Mouse (Mus musculus): ENCODE measurements at regions not wholly inside any gene's neighbourhood (a gene's known extent, or its start where the extent isn't known, plus 50 kb on each side); places are given as distances from the start of the nearest gene placed in this dataset.

GRCm38 (mm10) chr7:111420698-111421097 is 337.9 kb upstream of the Eif4g2 start:
- DNase-seq (ENCODE audit: inconsistent ontology term): no peak

GRCm38 (mm10) chr7:111417735-111418134 is 334.9 kb upstream of the Eif4g2 start:
- no peak for DNase-seq (ENCODE audit: inconsistent ontology term)

- peak; percentile 72 for DNase-seq (ENCODE audit: inconsistent ontology term)
These were observed 333.2 kb upstream of the Eif4g2 start for GRCm38 (mm10) chr7:111416061-111416460.

- DNase-seq (ENCODE audit: inconsistent ontology term): no peak
These were observed 330.9 kb upstream of the Eif4g2 start for GRCm38 (mm10) chr7:111413745-111414144.

GRCm38 (mm10) chr7:111412957-111413356 is 330.1 kb upstream of the Eif4g2 start:
- no peak for DNase-seq (ENCODE audit: inconsistent ontology term)

GRCm38 (mm10) chr7:111411386-111411960 is 328.6 kb upstream of the Eif4g2 start:
- no peak for DNase-seq (ENCODE audit: inconsistent ontology term)

- DNase-seq (ENCODE audit: inconsistent ontology term): no peak
These were observed 313.1 kb upstream of the Eif4g2 start for GRCm38 (mm10) chr7:111395972-111396371.

- peak; percentile 46 for DNase-seq (ENCODE audit: inconsistent ontology term)
These were observed 312.3 kb upstream of the Eif4g2 start for GRCm38 (mm10) chr7:111395111-111395510.

GRCm38 (mm10) chr7:111393846-111394245 is 311.0 kb upstream of the Eif4g2 start:
- peak; percentile 76 for DNase-seq (ENCODE audit: inconsistent ontology term)

- DNase-seq (ENCODE audit: inconsistent ontology term): no peak
These were observed 306.9 kb upstream of the Eif4g2 start for GRCm38 (mm10) chr7:111389690-111390089.

GRCm38 (mm10) chr7:111374534-111374933 is 291.7 kb upstream of the Eif4g2 start:
- DNase-seq (ENCODE audit: inconsistent ontology term): no peak

GRCm38 (mm10) chr7:111373380-111374173 is 290.7 kb upstream of the Eif4g2 start:
- DNase-seq (ENCODE audit: inconsistent ontology term): no peak

- peak; percentile 34 for DNase-seq (ENCODE audit: inconsistent ontology term)
These were observed 287.6 kb upstream of the Eif4g2 start for GRCm38 (mm10) chr7:111370421-111370887.

- no peak for DNase-seq (ENCODE audit: inconsistent ontology term)
These were observed 285.6 kb upstream of the Eif4g2 start for GRCm38 (mm10) chr7:111368296-111369004.

- DNase-seq (ENCODE audit: inconsistent ontology term): peak; percentile 77
These were observed 284.3 kb upstream of the Eif4g2 start for GRCm38 (mm10) chr7:111366951-111367653.

- no peak for DNase-seq (ENCODE audit: inconsistent ontology term)
These were observed 282.6 kb upstream of the Eif4g2 start for GRCm38 (mm10) chr7:111365384-111365783.

- no peak for DNase-seq (ENCODE audit: inconsistent ontology term)
These were observed 280.4 kb upstream of the Eif4g2 start for GRCm38 (mm10) chr7:111363206-111363605.

GRCm38 (mm10) chr7:111362646-111363045 is 279.8 kb upstream of the Eif4g2 start:
- DNase-seq (ENCODE audit: inconsistent ontology term): no peak

GRCm38 (mm10) chr7:111355088-111355656 is 272.3 kb upstream of the Eif4g2 start:
- peak; percentile 50 for DNase-seq (ENCODE audit: inconsistent ontology term)

- no peak for DNase-seq (ENCODE audit: inconsistent ontology term)
These were observed 271.2 kb upstream of the Eif4g2 start for GRCm38 (mm10) chr7:111354066-111354465.

GRCm38 (mm10) chr7:111352176-111352575 is 269.3 kb upstream of the Eif4g2 start:
- no peak for DNase-seq (ENCODE audit: inconsistent ontology term)

- DNase-seq (ENCODE audit: inconsistent ontology term): no peak
These were observed 262.3 kb upstream of the Eif4g2 start for GRCm38 (mm10) chr7:111345117-111345516.

Measured in Muller cell, postnatal 12 days (primary cell).